Mouse (Mus musculus) erythroblast, embryonic 14.5 days (primary cell): ENCODE data around the gene Pskh1.

ENCODE experiments used
- GATA1 ChIP-seq: IDR thresholded peaks from 2 replicates; pipeline ENCODE4 v1.6.1; 2012; ENCODE audit warnings: low read length, inconsistent platforms, mixed read lengths
- TAL1 ChIP-seq: IDR thresholded peaks from 3 replicates; pipeline ENCODE4 v1.6.1; 2012; ENCODE audit warnings: low read length, inconsistent platforms, mixed read lengths

- no peak for TF ChIP-seq GATA1
- TF ChIP-seq TAL1, result no peak
Observed at GRCm38 (mm10) chr8:105880754-105881520, 19.3 kb upstream of the Pskh1 start, which contains the start of gene Edc4.
